Mouse (Mus musculus) kidney, postnatal 0 days (tissue): ENCODE measurements at regions not wholly inside any gene's neighbourhood (a gene's known extent, or its start where the extent isn't known, plus 50 kb on each side); places are given as distances from the start of the nearest gene placed in this dataset.
"Not testable (repeated sequence)": the region's sequence is repeated elsewhere in the genome, so short reads cannot be mapped to it uniquely, and the experiment has no call there.

Experiments
- ATAC-seq: fragments of 200-750 bp; cut with Nextera tagmentation; replicated peaks from 2 replicates; pipeline ENCODE4 v1.8.0; 2017; ENCODE audit warnings: low read depth, moderate number of reproducible peaks, moderate TSS enrichment, moderate library complexity; ENCODE audit not compliant: low FRiP score
- DNase-seq: peaks from one replicate; pipeline ENCODE4 v3.0.0-alpha.2; 2016; ENCODE audit warnings: low spot score
- H3K27ac ChIP-seq: fragments of 300-500 bp; sonication (generic); 2 replicates; pipeline ENCODE4 v1.5.1; 2014; ENCODE audit warnings: mild to moderate bottlenecking
- H3K27me3 ChIP-seq: fragments of 300-500 bp; sonication (generic); 2 replicates; pipeline ENCODE4 v1.6.1; 2014; ENCODE audit warnings: low read length, mixed read lengths; ENCODE audit not compliant: insufficient read depth
- H3K36me3 ChIP-seq: fragments of 300-500 bp; sonication (generic); 2 replicates; pipeline ENCODE4 v1.6.1; 2014; ENCODE audit warnings: low read length, mixed read lengths; ENCODE audit not compliant: insufficient read depth
- H3K4me1 ChIP-seq: fragments of 300-500 bp; sonication (generic); replicated peaks from 2 replicates; pipeline ENCODE4 v1.6.1; 2014; ENCODE audit warnings: antibody characterized with exemption, low read length, mixed read lengths; ENCODE audit not compliant: insufficient read depth
- H3K4me2 ChIP-seq: fragments of 300-500 bp; sonication (generic); 2 replicates; pipeline ENCODE4 v1.6.1; 2014; ENCODE audit warnings: mild to moderate bottlenecking, low read length, moderate library complexity, mixed read lengths
- H3K4me3 ChIP-seq: fragments of 300-500 bp; sonication (generic); replicated peaks from 2 replicates; pipeline ENCODE4 v1.5.1; 2014; ENCODE audit warnings: low read depth, low read length
- H3K9ac ChIP-seq: fragments of 300-500 bp; sonication (generic); 2 replicates; pipeline ENCODE4 v1.6.1; 2014; ENCODE audit warnings: low read depth, low read length
- H3K9me3 ChIP-seq: fragments of 300-500 bp; sonication (generic); replicated peaks from 2 replicates; pipeline ENCODE4 v1.6.1; 2016; ENCODE audit warnings: low read length, inconsistent platforms, mixed read lengths
- CTCF ChIP-seq: IDR thresholded peaks from 2 replicates; pipeline ENCODE4 v1.5.1; 2016; ENCODE audit warnings: antibody characterized with exemption, low read depth, mild to moderate bottlenecking, moderate library complexity
- WGBS: fragments of 180-500 bp; shearing (Covaris S2); extraction: QIAGEN DNeasy Blood & Tissue Kit; methylation state at CpG from one replicate; pipeline ENCODE4 v1.1.7; 2014; 5-methylcytosine and 5-hydroxymethylcytosine counted together

DNA sequence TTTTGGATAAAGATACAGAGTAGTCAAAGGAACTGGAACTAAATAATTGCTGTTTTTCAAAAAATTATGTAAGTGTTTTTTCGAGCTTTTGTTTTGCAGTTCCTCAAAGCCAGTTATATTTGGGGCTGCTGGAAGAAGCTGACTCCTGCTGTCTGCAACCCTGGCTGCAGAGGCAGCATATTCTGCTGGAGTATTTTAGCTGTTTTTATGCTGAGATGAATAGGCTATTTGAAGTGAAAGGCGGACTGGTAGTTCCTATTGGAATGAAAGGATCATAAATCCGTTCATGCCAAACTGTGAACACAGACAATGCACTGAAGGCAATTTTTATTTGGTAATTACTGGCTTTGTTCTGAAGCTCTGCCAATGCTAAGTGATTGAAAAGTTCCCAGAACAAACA lies 203.5 kb upstream of the Egfl6 start:
- Histone ChIP-seq H3K9ac (no peak overlapping the region), H3K4me3 (no peak overlapping the region), H3K4me1 (no peaks in the 10 kb centered on the region), H3K4me2 (no peak overlapping the region), H3K36me3 (no peaks in the 10 kb centered on the region), H3K27me3 (no peaks in the 10 kb centered on the region), H3K9me3 (no peaks in the 10 kb centered on the region), H3K27ac (no peak overlapping the region)
- 72% methylated on average over 3 of the region's 3 CpGs for WGBS
- no peak for TF ChIP-seq CTCF
- DNase-seq, result peak; percentile 10
- ATAC-seq, result no peak

DNA sequence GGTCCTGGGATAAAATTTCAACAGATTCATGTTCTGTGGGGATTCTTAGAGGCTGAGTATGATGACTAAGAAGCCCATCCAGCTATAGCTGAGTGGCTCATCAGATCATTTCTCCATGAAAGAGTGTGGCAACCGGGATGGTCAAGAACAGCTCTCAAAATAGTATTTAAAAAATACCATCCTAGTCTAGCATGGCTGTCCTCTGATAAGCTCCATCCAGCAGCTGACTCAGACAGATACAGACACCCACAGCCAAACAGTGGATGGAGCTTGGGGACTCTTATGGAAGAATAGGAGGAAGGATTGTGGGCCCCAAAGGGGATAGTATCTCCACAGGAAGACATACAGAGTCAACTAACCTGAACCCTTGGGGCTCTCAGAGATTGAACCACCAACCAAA lies 201.6 kb upstream of the Egfl6 start:
- not testable (repeated sequence) for ATAC-seq, H3K4me2 ChIP-seq, H3K4me1 ChIP-seq, H3K9ac ChIP-seq, H3K27ac ChIP-seq, DNase-seq, H3K4me3 ChIP-seq, H3K36me3 ChIP-seq, H3K9me3 ChIP-seq, H3K27me3 ChIP-seq
- 93% methylated on average over 1 of the region's 1 CpGs for WGBS

DNA sequence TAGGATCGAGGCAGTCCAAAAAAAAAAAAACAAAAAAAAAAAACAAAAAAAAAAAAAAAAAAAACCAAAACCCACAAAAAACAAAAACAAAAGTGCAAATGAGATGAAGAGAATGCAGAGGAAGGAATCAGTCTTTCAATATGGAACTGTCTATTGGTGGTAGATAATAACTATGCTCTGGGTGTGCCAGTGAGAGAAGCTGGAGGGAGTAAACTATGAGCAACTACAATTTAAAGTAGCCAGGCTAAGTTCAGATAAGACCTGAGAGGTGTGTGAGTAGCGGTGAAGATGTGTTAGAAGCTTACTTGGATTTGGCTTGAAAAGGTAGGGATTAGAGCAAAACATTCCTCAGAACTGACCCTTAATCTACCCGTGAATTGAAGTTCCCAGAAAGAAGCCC lies 200.1 kb upstream of the Egfl6 start:
- no peak for DNase-seq
- no peak for ATAC-seq
- Histone ChIP-seq H3K9ac (no peak overlapping the region), H3K4me1 (no peaks in the 10 kb centered on the region), H3K4me2 (no peak overlapping the region), H3K4me3 (no peak overlapping the region), H3K27me3 (no peaks in the 10 kb centered on the region), H3K36me3 (no peaks in the 10 kb centered on the region), H3K9me3 (no peaks in the 10 kb centered on the region), H3K27ac (no peak overlapping the region)
- TF ChIP-seq CTCF, result no peak
- WGBS, result 85% methylated on average over 3 of the region's 3 CpGs

DNA sequence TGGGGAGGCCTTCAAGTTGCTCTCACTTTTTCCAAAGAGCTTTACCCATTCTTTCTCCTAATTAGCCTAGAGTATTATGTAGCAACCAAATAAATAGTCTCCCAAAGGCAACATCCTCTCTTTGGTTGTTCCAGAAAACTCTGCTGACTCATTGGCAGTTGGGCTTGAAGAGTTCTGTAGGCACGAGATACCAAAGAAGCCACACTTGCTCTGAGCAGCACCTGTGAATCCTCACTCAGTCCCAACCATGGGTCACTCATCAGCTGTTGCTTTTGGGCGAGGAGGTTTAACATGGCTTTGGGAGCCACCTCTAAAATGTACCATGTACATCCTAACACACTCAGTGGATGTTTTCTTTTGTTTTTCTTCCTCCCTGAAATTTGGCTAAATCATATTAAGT lies 197.9 kb upstream of the Egfl6 start:
- Histone ChIP-seq H3K4me3 (no peak overlapping the region), H3K9me3 (no peaks in the 10 kb centered on the region), H3K27ac (no peak overlapping the region), H3K4me2 (no peak overlapping the region), H3K36me3 (no peaks in the 10 kb centered on the region), H3K4me1 (no peaks in the 10 kb centered on the region), H3K9ac (no peak overlapping the region), H3K27me3 (no peaks in the 10 kb centered on the region)
- TF ChIP-seq CTCF, result no peak
- WGBS, result 70% methylated on average over 2 of the region's 2 CpGs
- DNase-seq, result no peak
- no peak for ATAC-seq

DNA sequence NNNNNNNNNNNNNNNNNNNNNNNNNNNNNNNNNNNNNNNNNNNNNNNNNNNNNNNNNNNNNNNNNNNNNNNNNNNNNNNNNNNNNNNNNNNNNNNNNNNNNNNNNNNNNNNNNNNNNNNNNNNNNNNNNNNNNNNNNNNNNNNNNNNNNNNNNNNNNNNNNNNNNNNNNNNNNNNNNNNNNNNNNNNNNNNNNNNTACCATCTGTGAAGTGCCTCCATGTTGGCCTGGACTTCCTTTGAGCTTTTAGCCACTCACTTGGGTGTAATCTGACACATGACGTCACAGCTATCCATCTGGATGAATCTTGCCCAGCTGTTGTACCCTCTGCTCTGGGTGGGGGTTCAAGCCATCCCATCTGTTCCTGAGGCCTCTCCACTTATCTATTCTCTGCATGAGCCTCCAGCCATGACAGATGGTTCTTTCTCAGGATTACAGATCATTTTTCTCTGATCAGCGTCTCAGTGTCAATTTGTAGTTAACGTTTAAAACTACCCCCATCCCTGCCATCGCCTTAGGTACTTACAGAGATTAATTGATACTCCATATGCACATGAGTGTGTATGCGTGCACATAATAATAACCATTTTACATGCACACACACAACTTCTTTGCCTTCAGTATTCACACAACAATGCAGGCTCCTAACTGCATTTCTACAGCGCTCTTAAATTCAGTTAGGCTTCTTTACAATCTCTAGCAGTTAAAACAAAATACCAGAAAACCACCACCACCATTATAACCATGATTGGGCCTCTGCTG lies 194.0 kb upstream of the Egfl6 start:
- Histone ChIP-seq H3K4me2 (no peak overlapping the region), H3K9ac (no peak overlapping the region), H3K36me3 (no peaks in the 10 kb centered on the region), H3K9me3 (no peaks in the 10 kb centered on the region), H3K4me3 (no peak overlapping the region), H3K27ac (no peak overlapping the region), H3K27me3 (no peaks in the 10 kb centered on the region), H3K4me1 (no peaks in the 10 kb centered on the region)
- WGBS, result 79% methylated on average over 6 of the region's 6 CpGs
- no peak for ATAC-seq
- no peak for TF ChIP-seq CTCF
- no peak for DNase-seq

DNA sequence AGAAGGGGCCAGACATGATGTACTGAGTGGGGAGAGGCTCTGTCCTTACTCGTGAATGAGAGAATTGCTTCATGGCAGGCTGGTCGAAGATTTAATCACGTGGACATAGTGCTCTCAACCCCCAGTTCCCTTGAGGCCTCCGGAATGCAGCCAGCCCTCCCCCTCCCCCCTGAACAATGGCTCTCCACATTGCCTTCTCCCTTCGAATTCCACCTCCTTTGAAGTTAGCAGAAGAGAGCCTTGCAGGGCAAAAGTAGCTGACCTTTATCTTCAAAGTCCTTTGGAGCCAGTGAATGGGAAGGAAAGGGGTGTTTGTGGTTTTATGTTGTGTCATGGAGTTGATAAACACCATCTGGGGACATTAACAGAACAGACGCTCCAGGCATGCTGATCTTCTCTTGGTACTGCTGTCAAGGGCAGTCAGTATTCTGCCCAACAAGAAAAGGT lies 187.9 kb upstream of the Egfl6 start:
- 22% methylated on average over 6 of the region's 6 CpGs for WGBS
- Histone ChIP-seq H3K4me3 (no peak overlapping the region), H3K9ac (no peak overlapping the region), H3K36me3 (no peaks in the 10 kb centered on the region), H3K9me3 (no peaks in the 10 kb centered on the region), H3K27ac (no peak overlapping the region), H3K4me2 (no peak overlapping the region), H3K27me3 (no peaks in the 10 kb centered on the region), H3K4me1 (no peaks in the 10 kb centered on the region)
- no peak for TF ChIP-seq CTCF
- ATAC-seq (peak; percentile 46; the same call in 1 of the 2 replicates), DNase-seq (peak; percentile 72)

DNA sequence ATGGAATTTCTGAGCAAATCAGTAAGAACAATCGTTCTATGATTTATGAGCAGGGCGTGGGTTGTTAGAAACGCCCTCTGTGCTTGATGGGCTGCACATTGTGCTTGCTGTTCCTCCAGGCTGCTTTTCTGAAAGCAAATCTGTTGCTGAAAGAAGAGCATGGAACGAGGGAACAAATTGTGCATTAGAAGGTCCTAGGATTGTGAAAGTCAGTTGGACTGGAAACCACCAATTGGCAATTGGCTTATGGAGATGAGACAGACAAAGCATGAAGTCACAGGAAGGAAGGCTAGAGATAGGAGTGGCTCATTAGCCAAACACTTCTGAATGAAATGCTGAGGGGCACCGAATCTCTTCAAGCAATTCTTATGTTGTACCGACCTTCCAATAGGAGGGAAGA lies 181.5 kb upstream of the Egfl6 start:
- DNase-seq (no peak), ATAC-seq (no peak)
- H3K27ac ChIP-seq, result no peak overlapping the region
- H3K9ac ChIP-seq, result no peak overlapping the region
- WGBS, result 72% methylated on average over 6 of the region's 6 CpGs
- H3K27me3 ChIP-seq, result no peaks in the 10 kb centered on the region
- H3K9me3 ChIP-seq, result no peaks in the 10 kb centered on the region
- TF ChIP-seq CTCF, result no peak
- H3K4me1 ChIP-seq, result no peaks in the 10 kb centered on the region
- no peak overlapping the region for H3K4me2 ChIP-seq
- H3K36me3 ChIP-seq, result no peaks in the 10 kb centered on the region
- H3K4me3 ChIP-seq, result no peak overlapping the region
